Mouse (Mus musculus) small intestine, adult 2 months (tissue): ENCODE measurements at regions not wholly inside any gene's neighbourhood (a gene's known extent, or its start where the extent isn't known, plus 50 kb on each side); places are given as distances from the start of the nearest gene placed in this dataset.
"Not testable (repeated sequence)": the region's sequence is repeated elsewhere in the genome, so short reads cannot be mapped to it uniquely, and the experiment has no call there.

ENCODE experiments used
- H3K27ac ChIP-seq: fragments of 200-500 bp; 2 replicates; pipeline ENCODE4 v1.5.1; 2012; ENCODE audit warnings: low read depth, low read length, control low read depth, inconsistent platforms; ENCODE audit not compliant: insufficient read depth
- H3K27me3 ChIP-seq: fragments of 200-500 bp; 2 replicates; pipeline ENCODE4 v1.6.1; 2012; ENCODE audit warnings: mild to moderate bottlenecking, moderate library complexity, low read length, inconsistent platforms; ENCODE audit not compliant: control insufficient read depth, insufficient read depth
- H3K36me3 ChIP-seq: fragments of 200-500 bp; 2 replicates; pipeline ENCODE4 v1.6.1; 2012; ENCODE audit warnings: mild to moderate bottlenecking, low read length, control low read depth, inconsistent platforms; ENCODE audit not compliant: control insufficient read depth, insufficient read depth
- H3K4me1 ChIP-seq: fragments of 200-500 bp; 2 replicates; pipeline ENCODE4 v1.6.1; 2012; ENCODE audit warnings: low read length, inconsistent platforms, mixed read lengths; ENCODE audit not compliant: control insufficient read depth, insufficient read depth, insufficient read length
- H3K4me3 ChIP-seq: fragments of 200-500 bp; 2 replicates; pipeline ENCODE4 v1.5.1; 2012; ENCODE audit warnings: low read depth, mild to moderate bottlenecking, control low read depth, inconsistent platforms, low read length, moderate library complexity
- CTCF ChIP-seq: fragments of 200-500 bp; IDR thresholded peaks from 2 replicates; pipeline ENCODE4 v1.5.1; 2012; ENCODE audit warnings: low read depth, mild to moderate bottlenecking, control low read depth, inconsistent platforms, low read length, moderate library complexity, mixed read lengths; ENCODE audit not compliant: insufficient replicate concordance, insufficient read length; ENCODE audit errors: extremely low read depth
- POLR2A ChIP-seq: fragments of 200-500 bp; IDR thresholded peaks from 2 replicates; pipeline ENCODE4 v1.6.1; 2012; ENCODE audit warnings: low read depth, mild to moderate bottlenecking, control low read depth, inconsistent platforms, low read length, moderate library complexity
- WGBS: fragments of 180-500 bp; shearing (Covaris S2); methylation state at CpG from one replicate; pipeline ENCODE4 v1.1.7; 2018; 5-methylcytosine and 5-hydroxymethylcytosine counted together

- no peaks in the 10 kb centered on the region for H3K27me3 ChIP-seq
- no peak overlapping the region for H3K4me3 ChIP-seq
- TF ChIP-seq POLR2A (no peak), CTCF (no peak)
- H3K4me1 ChIP-seq, result no peaks in the 10 kb centered on the region
- H3K27ac ChIP-seq, result no peak overlapping the region
- 43% methylated on average over 6 of the region's 6 CpGs for WGBS
- no peaks in the 10 kb centered on the region for H3K36me3 ChIP-seq
These were observed 152.7 kb downstream of the Lyplal1 start for GRCm38 (mm10) chr1:185964426-185964825.

- H3K36me3 ChIP-seq, result no peaks in the 10 kb centered on the region
- H3K4me3 ChIP-seq, result no peak overlapping the region
- H3K4me1 ChIP-seq, result no peaks in the 10 kb centered on the region
- TF ChIP-seq POLR2A (no peak), CTCF (no peak)
- no peaks in the 10 kb centered on the region for H3K27me3 ChIP-seq
- H3K27ac ChIP-seq, result no peak overlapping the region
- WGBS, result 62% methylated on average over 4 of the region's 4 CpGs
These were observed 149.9 kb downstream of the Lyplal1 start for GRCm38 (mm10) chr1:185967227-185967626.

- Histone ChIP-seq H3K27me3 (no peaks in the 10 kb centered on the region), H3K4me3 (no peak overlapping the region), H3K36me3 (no peaks in the 10 kb centered on the region), H3K27ac (no peak overlapping the region), H3K4me1 (no peaks in the 10 kb centered on the region)
- TF ChIP-seq POLR2A, result no peak
- TF ChIP-seq CTCF, result no peak
- 75% methylated on average over 6 of the region's 6 CpGs for WGBS
These were observed 149.3 kb downstream of the Lyplal1 start for GRCm38 (mm10) chr1:185967816-185968215.

GRCm38 (mm10) chr1:185968642-185969041 lies 148.5 kb downstream of the Lyplal1 start:
- Histone ChIP-seq H3K36me3 (no peaks in the 10 kb centered on the region), H3K27ac (no peak overlapping the region), H3K4me3 (no peak overlapping the region), H3K4me1 (no peaks in the 10 kb centered on the region), H3K27me3 (no peaks in the 10 kb centered on the region)
- 63% methylated on average over 3 of the region's 3 CpGs for WGBS
- TF ChIP-seq POLR2A, result no peak
- TF ChIP-seq CTCF, result no peak

- H3K27me3 ChIP-seq, result no peaks in the 10 kb centered on the region
- no peaks in the 10 kb centered on the region for H3K36me3 ChIP-seq
- H3K4me1 ChIP-seq, result no peaks in the 10 kb centered on the region
- no peak overlapping the region for H3K4me3 ChIP-seq
- TF ChIP-seq CTCF (no peak), POLR2A (no peak)
- no peak overlapping the region for H3K27ac ChIP-seq
- WGBS, result 55% methylated on average over 2 of the region's 2 CpGs
These were observed 147.9 kb downstream of the Lyplal1 start for GRCm38 (mm10) chr1:185969231-185969630.

GRCm38 (mm10) chr1:185977075-185977474 lies 140.0 kb downstream of the Lyplal1 start:
- WGBS, result 72% methylated on average over 2 of the region's 2 CpGs
- TF ChIP-seq POLR2A (no peak), CTCF (no peak)

GRCm38 (mm10) chr1:185989432-185989831 lies 127.7 kb downstream of the Lyplal1 start:
- Histone ChIP-seq H3K27me3 (no peaks in the 10 kb centered on the region), H3K4me3 (no peak overlapping the region), H3K36me3 (no peaks in the 10 kb centered on the region), H3K4me1 (no peaks in the 10 kb centered on the region), H3K27ac (no peak overlapping the region)
- WGBS, result 82% methylated on average over 8 of the region's 8 CpGs
- TF ChIP-seq CTCF (no peak), POLR2A (no peak)

More at GRCm38 (mm10) chr1:185977075-185977474, 140.0 kb downstream of the Lyplal1 start:
- H3K36me3 ChIP-seq, result no peaks in the 10 kb centered on the region
- no peaks in the 10 kb centered on the region for H3K27me3 ChIP-seq
- no peak overlapping the region for H3K4me3 ChIP-seq
- no peak overlapping the region for H3K27ac ChIP-seq
- H3K4me1 ChIP-seq, result no peaks in the 10 kb centered on the region

- 82% methylated on average over 1 of the region's 1 CpGs for WGBS
- not testable (repeated sequence) for H3K36me3 ChIP-seq, H3K27ac ChIP-seq, H3K27me3 ChIP-seq, H3K4me3 ChIP-seq, H3K4me1 ChIP-seq
These were observed 117.0 kb downstream of the Lyplal1 start for GRCm38 (mm10) chr1:186000066-186000465.
